Mouse (Mus musculus) thymus, adult 2 months (tissue): ENCODE data around the gene Slc25a30.

Source experiments
- CTCF ChIP-seq: fragments of 200-500 bp; IDR thresholded peaks from 2 replicates; pipeline ENCODE4 v1.5.1; 2012; ENCODE audit warnings: mild to moderate bottlenecking, control low read depth, low read length, moderate library complexity, borderline replicate concordance; ENCODE audit not compliant: control insufficient read depth, poor library complexity, insufficient read depth; ENCODE audit errors: extremely low read depth
- POLR2A ChIP-seq: fragments of 200-500 bp; IDR thresholded peaks from 2 replicates; pipeline ENCODE4 v1.6.1; 2012; ENCODE audit warnings: mild to moderate bottlenecking, low read length, control low read depth, moderate library complexity; ENCODE audit not compliant: control insufficient read depth, poor library complexity, insufficient read depth; ENCODE audit errors: extremely low read depth

- no peak for TF ChIP-seq CTCF
- TF ChIP-seq POLR2A: no peak
Measured at GRCm38 (mm10) chr14:75716410-75716809, 70.4 kb downstream of the Slc25a30 start.
